ENCODE assay signal across 19 mouse cellular contexts in genomic region chr5:140257439-140257838, GRCm38 (mm10).
DNase-seq lines count a peak whose midpoint lies in the region; TF ChIP-seq lines count a peak whose summit lies in the region.
"Had no signal": no experiment of that assay in that cellular context is flagged by ENCODE, and none has a peak within 500 bp of the region (broad histone marks: within the 10 kb centered on the region; RNA-seq: fewer than 3 reads in every experiment).

No protein-coding gene starts in this region.

- peak overlapping the region; percentile 56; the same call in 1 of the 2 replicates for H3K27ac ChIP-seq in gastrocnemius, adult 2 months
- H3K27ac ChIP-seq in layer of hippocampus, adult 2 months: peak overlapping the region; percentile 40; the same call in 1 of the 2 replicates
- H3K27ac ChIP-seq in thymus, adult 2 months (ENCODE audit: control insufficient read depth, insufficient read depth, low read length): peak overlapping the region; percentile 80
- H3K27ac ChIP-seq: embryonic facial prominence, embryonic 10.5 days; forebrain, embryonic 13.5 days; hindbrain, embryonic 14.5 days had no signal

- intact Hi-C loops in gastrocnemius, adult 2 months (cut with DNase I): loop anchor here (5.0 kb wide), 1 partner anchor 45 kb away; no protein-coding TSS in a partner anchor
- intact Hi-C loops in gastrocnemius, postnatal 36 days (cut with DNase I): no loop called here

- H3K4me1 ChIP-seq in thymus, adult 2 months (replicated peaks; ENCODE audit: control insufficient read depth, insufficient read depth, low read length): peaks cover 80% of the 10 kb centered on the region
- H3K4me1 ChIP-seq: embryonic facial prominence, embryonic 10.5 days; forebrain, embryonic 13.5 days had no signal

- no peak for TF ChIP-seq CTCF in gastrocnemius, adult 2 months (IDR thresholded peaks at IDR 0.05)
- TF ChIP-seq CTCF in layer of hippocampus, adult 2 months (conservative IDR thresholded peaks at IDR 0.05): no peak
- TF ChIP-seq CTCF in thymus, adult 2 months (IDR thresholded peaks at IDR 0.05; ENCODE audit: borderline replicate concordance, control insufficient read depth, extremely low read depth, insufficient read depth, low read length, poor library complexity): no peak

- peaks cover 9% of the 10 kb centered on the region; the same call in 1 of the 2 replicates for H3K36me3 ChIP-seq in thymus, adult 2 months (ENCODE audit: control insufficient read depth, insufficient read depth, low read length)

- no peaks in the 10 kb centered on the region for H3K27me3 ChIP-seq in thymus, adult 2 months (ENCODE audit: control insufficient read depth, insufficient read depth, low read length)
- H3K27me3 ChIP-seq: forebrain, embryonic 13.5 days had no signal

- DNase-seq in gastrocnemius, adult 2 months: no peak
- DNase-seq in gastrocnemius, postnatal 36 days: no peak
- DNase-seq in layer of hippocampus, adult 2 months (ENCODE audit: low spot score in 2 of 2): peak in 1 of 2 experiments; percentile 29
- DNase-seq in layer of hippocampus, postnatal 36 days: no peak
- DNase-seq in thymus, adult 2 months: no peak
- no peak for DNase-seq in thymus, postnatal 25 days
- DNase-seq in NIH3T3 (ENCODE audit: low read depth): peak; percentile 24
- no peak for DNase-seq in embryo, embryonic 10 days (ENCODE audit: low spot score)
- DNase-seq: adrenal gland, adult 2 months; adrenal gland, postnatal 25 days; cerebellum, adult 18-20 months; cerebellum, adult 9-11 months; cerebellum, postnatal 36 days; gastrocnemius, postnatal 10 days; heart, postnatal 10 days; heart, postnatal 4 days had no signal

- no peak overlapping the region for H3K4me3 ChIP-seq in gastrocnemius, adult 2 months
- H3K4me3 ChIP-seq in layer of hippocampus, adult 2 months: no peak overlapping the region
- H3K4me3 ChIP-seq in thymus, adult 2 months (ENCODE audit: control insufficient read depth, insufficient read depth, low read length): peak overlapping the region; percentile 36
- H3K4me3 ChIP-seq: embryonic facial prominence, embryonic 10.5 days; forebrain, embryonic 13.5 days had no signal

- no peak for TF ChIP-seq POLR2A in thymus, adult 2 months (IDR thresholded peaks at IDR 0.05; ENCODE audit: control insufficient read depth, extremely low read depth, insufficient read depth, low read length, poor library complexity)

- WGBS in thymus, adult 2 months: 89% methylated on average over 5 of the region's 5 CpGs
